Mouse (Mus musculus) liver, postnatal 0 days (tissue): ENCODE results near the gene Slc16a10.

ENCODE experiments used
- CTCF ChIP-seq: sonication (generic); IDR thresholded peaks from 2 replicates; pipeline ENCODE4 v1.5.1; 2016; ENCODE audit warnings: antibody characterized with exemption, low read depth
- EP300 ChIP-seq: IDR thresholded peaks from 2 replicates; pipeline ENCODE4 v1.6.1; 2016; ENCODE audit warnings: antibody characterized with exemption, low read depth, mild to moderate bottlenecking

DNA sequence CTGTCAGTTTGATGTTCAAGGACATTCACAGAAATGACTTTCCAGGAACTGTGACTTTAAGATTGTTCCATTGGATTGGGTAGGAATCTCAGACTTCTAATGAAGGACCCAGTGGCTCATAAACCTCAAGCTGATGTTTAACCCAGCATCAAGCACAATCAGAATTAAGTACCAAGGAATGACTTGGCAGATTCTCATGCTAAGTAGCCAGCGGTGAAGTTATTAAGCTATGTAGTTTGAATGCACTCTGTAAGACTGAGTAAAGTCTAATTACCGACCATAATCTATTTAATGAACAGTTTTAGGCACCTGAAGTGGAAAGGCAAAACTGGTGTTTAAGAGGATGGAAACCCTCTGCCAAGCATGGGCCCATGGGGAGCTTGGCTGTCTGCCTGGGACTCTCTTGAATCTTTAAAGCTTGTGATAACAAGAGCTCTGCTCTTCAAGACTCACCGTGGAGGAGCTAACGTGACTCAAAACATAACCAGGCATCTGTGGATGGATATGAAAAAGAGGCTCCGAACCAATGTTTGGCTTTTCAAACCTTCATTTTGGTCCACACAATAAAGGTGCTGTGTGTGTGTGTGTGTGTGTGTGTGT is 123.7 kb downstream of the Slc16a10 start:
- TF ChIP-seq CTCF = no peak
- no peak for TF ChIP-seq EP300
